Mouse (Mus musculus) embryonic facial prominence, embryonic 14.5 days (tissue): ENCODE results near the gene Cyp4f37. TPM values are rescaled to one million over a fixed set of nuclear protein-coding genes. Genes with fewer than 3 reads are reported as not detected.
A peak's percentile ranks its signal among the peaks of the same experiment; 100 is the strongest.
"Not testable (repeated sequence)": the region's sequence is repeated elsewhere in the genome, so short reads cannot be mapped to it uniquely, and the experiment has no call there.

Experiments
- ATAC-seq: fragments of 200-750 bp; cut with Nextera tagmentation; 2 replicates; pipeline ENCODE4 v1.8.0; 2017; ENCODE audit warnings: low read depth, moderate number of reproducible peaks, moderate TSS enrichment
- DNase-seq: peaks from one replicate; pipeline ENCODE4 v3.0.0-alpha.2; 2015; ENCODE audit warnings: low spot score
- H3K27ac ChIP-seq: fragments of 300-500 bp; sonication (generic); replicated peaks from 2 replicates; pipeline ENCODE4 v1.5.1; 2014; ENCODE audit warnings: low read depth, mild to moderate bottlenecking, low read length, moderate library complexity
- H3K27me3 ChIP-seq: fragments of 300-500 bp; sonication (generic); replicated peaks from 2 replicates; pipeline ENCODE4 v1.6.1; 2014; ENCODE audit warnings: low read length; ENCODE audit not compliant: control insufficient read depth, insufficient read depth
- H3K36me3 ChIP-seq: fragments of 300-500 bp; sonication (generic); 2 replicates; pipeline ENCODE4 v1.6.1; 2014; ENCODE audit warnings: low read length, mixed read lengths; ENCODE audit not compliant: control insufficient read depth, insufficient read depth
- H3K4me1 ChIP-seq: fragments of 300-500 bp; sonication (generic); 2 replicates; pipeline ENCODE4 v1.6.1; 2014; ENCODE audit warnings: antibody characterized with exemption, low read length; ENCODE audit not compliant: control insufficient read depth, insufficient read depth
- H3K4me2 ChIP-seq: fragments of 300-500 bp; sonication (generic); 2 replicates; pipeline ENCODE4 v1.6.1; 2014; ENCODE audit warnings: low read depth, mild to moderate bottlenecking, low read length, moderate library complexity, mixed read lengths
- H3K4me3 ChIP-seq: fragments of 300-500 bp; sonication (generic); 2 replicates; pipeline ENCODE4 v1.5.1; 2014; ENCODE audit warnings: low read depth, mild to moderate bottlenecking, low read length
- H3K9ac ChIP-seq: fragments of 300-500 bp; sonication (generic); 2 replicates; pipeline ENCODE4 v1.6.1; 2014; ENCODE audit warnings: low read depth, mild to moderate bottlenecking, low read length, moderate library complexity, mixed read lengths
- H3K9me3 ChIP-seq: fragments of 300-500 bp; sonication (generic); 2 replicates; pipeline ENCODE4 v1.6.1; 2016; ENCODE audit warnings: low read length; ENCODE audit not compliant: control insufficient read depth
- WGBS: fragments of 180-500 bp; shearing (Covaris S2); extraction: QIAGEN DNeasy Blood & Tissue Kit; methylation state at CpG from one replicate; pipeline ENCODE4 v1.1.7; 2014; 5-methylcytosine and 5-hydroxymethylcytosine counted together
- polyA plus RNA-seq: library from polyadenylated mRNA; unstranded; fragments of >200 nt; fragmentation: Nextera tagmentation; extraction: Ambion mirVana; gene quantifications from 2 replicates; pipeline ENCODE4 v1.2.1, GENCODE M21; 2014

Cyp4f37 gene
- not detected in 2 replicates for polyA plus RNA-seq

DNA sequence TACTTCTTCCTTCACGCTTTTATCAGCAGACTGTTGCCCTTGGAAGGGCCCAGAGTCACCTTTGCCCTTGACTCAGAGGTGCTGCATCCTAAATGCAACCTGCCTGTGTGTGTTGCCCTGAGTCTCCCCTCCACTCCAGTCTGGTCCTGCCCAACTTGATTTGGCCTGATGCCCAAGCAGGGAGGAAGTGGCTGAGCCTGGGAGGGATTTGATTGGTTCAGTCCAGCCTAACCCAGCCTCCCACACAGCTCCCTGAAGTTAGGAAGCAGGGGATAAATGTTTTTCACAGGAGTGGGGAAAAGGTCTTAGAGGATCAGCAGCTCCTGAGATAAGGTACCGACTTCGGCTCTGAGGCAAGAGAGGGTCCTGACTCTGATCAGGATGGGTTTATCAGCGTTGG lies at the start of gene Cyp4f37:
Cyp4f37 (plus strand) TSS at position 292 of the 400 bp plus-strand sequence.
- H3K27me3 ChIP-seq, DNase-seq, H3K9me3 ChIP-seq, H3K4me2 ChIP-seq, H3K36me3 ChIP-seq, H3K27ac ChIP-seq, ATAC-seq, H3K9ac ChIP-seq, H3K4me1 ChIP-seq, H3K4me3 ChIP-seq: not testable (repeated sequence)
- 69% methylated on average over 4 of the region's 4 CpGs for WGBS

DNA sequence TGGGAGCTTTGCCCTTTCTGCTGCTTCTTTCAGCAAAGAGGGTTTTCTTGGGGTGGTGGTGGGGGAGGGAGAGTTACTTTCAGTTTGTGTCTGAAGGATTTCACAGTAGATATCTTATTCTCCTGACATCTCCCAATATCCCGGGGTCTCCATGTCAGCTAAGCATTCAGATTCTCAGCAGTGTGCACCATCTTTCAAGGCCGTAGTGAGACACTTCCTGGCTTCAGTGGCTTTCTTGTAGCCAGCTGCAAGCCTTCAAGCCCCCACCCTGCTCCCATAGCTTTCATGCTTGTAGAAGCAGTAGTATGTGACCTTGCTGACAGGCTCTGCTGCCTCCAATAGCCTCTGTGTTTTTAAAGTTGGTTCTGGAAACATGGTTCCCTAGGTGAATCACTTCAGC lies 47.8 kb upstream of the Cyp4f37 start:
- not testable (repeated sequence) for H3K27ac ChIP-seq, H3K27me3 ChIP-seq, H3K4me1 ChIP-seq, H3K4me2 ChIP-seq, H3K9ac ChIP-seq, H3K4me3 ChIP-seq, ATAC-seq, DNase-seq, H3K36me3 ChIP-seq, H3K9me3 ChIP-seq
- WGBS: 74% methylated on average over 2 of the region's 2 CpGs

DNA sequence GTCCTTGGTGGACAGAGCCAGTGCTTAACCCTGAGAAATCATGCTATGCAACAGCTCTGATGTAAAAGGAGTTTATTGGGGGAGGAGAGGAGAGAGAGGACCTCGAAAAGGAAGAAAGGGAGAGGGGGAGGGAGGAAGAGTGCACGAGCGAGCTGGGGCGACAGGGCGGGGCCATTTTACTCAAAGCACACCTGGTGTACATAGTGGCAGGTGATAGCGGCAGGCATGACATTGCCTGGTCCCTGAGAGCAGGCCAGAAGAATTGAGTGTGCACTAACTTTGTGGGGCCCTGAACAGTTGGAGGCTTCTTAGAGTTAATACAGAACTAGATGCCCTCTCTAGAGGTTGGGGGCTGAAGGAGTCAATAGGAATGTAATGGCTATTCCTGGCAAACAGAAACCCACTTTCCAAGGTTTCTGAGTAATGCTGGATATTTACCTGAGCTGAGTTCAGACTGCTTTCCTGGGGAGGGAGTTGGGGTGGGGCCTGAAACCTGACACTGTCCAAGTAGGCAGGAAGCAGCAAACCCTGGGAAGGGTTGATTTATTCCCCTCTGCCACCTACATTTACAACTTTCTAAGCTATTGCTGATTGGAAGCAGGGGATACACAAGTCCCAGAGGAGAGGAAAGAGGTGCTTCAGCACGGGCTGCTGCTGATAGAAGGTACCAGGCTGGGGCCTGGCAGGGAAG lies 43.5 kb upstream of the Cyp4f37 start:
- 58% methylated on average over 7 of the region's 7 CpGs for WGBS
- Histone ChIP-seq H3K9ac (no peak overlapping the region), H3K36me3 (no peaks in the 10 kb centered on the region), H3K27me3 (no peaks in the 10 kb centered on the region), H3K4me2 (no peak overlapping the region), H3K9me3 (no peaks in the 10 kb centered on the region), H3K4me3 (no peak overlapping the region), H3K27ac (no peak overlapping the region), H3K4me1 (no peaks in the 10 kb centered on the region)
- DNase-seq (no peak), ATAC-seq (no peak)

DNA sequence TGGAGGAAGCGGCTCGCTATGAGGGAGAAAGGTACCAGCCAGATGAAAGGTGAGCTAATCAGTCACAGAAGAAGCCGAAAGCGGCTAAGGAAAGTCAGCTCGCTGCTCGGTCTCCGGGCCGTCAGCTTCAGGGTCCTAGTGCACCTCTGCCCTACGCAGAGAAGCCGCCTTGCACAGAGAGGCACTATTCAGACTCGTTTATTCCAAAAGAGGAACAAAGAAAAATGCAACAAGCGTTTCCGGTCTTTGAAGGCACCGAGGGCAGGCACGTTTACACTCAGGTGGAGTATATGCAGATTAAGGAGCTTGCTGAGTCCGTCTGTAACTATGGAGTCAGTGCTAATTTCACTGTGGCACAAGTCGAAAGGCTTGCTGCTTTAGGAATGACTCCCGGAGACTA lies 24.6 kb upstream of the Cyp4f37 start:
- Histone ChIP-seq H3K27me3 (no peaks in the 10 kb centered on the region), H3K4me1 (no peaks in the 10 kb centered on the region), H3K36me3 (no peaks in the 10 kb centered on the region), H3K4me2 (no peak overlapping the region), H3K9me3 (0 out of 2 replicates have a peak, but pooled peaks cover 3% of the 10 kb centered on the region), H3K27ac (no peak overlapping the region), H3K9ac (no peak overlapping the region), H3K4me3 (no peak overlapping the region)
- no peak for ATAC-seq
- WGBS: 86% methylated on average over 18 of the region's 18 CpGs
- no peak for DNase-seq

DNA sequence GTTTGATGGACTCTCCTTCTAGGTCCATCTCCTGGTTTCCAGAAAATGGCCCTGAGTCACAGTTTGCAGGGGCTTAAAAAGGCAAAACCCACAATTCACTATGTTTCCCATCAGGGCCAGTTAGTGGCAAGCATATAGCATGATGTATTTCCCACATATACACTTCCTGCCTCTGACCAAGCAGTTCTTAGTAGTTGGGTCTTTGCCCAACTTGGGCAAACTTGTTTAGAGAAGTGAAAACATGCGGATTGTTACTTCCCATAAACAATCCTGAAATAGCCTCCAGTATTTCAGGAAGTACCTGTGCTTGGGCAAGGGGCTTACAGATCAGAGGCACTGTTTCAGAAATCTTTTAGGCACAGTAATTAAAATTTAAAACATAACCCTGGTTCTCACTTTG lies 13.1 kb upstream of the Cyp4f37 start:
- WGBS: 76% methylated on average over 1 of the region's 1 CpGs
- Histone ChIP-seq H3K4me2 (no peak overlapping the region), H3K36me3 (no peaks in the 10 kb centered on the region), H3K4me1 (no peaks in the 10 kb centered on the region), H3K4me3 (no peak overlapping the region), H3K27me3 (no peaks in the 10 kb centered on the region), H3K9ac (no peak overlapping the region), H3K27ac (no peak overlapping the region), H3K9me3 (no peaks in the 10 kb centered on the region)
- no peak for ATAC-seq
- peak; percentile 1 for DNase-seq

DNA sequence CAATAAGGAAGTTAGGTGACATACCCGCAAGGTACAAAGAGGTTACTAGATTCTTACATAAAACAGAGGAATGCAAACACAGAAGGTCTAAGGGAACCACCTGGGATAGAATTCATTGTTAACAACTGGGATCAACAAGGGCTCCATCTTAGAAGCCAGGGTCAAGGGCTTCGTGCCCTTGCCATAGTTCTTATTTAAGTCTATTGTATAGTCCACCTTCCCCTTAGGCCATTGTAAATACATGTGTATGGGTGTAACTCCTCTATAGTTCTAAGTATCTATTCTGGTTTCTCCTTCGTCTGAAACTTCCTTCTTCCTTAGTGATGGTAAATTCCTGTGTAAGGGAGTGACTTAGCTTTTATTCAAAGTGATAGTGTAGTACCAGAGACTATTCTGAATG lies 10.9 kb upstream of the Cyp4f37 start:
- H3K36me3 ChIP-seq, H3K4me2 ChIP-seq, H3K9me3 ChIP-seq, H3K27me3 ChIP-seq, H3K4me1 ChIP-seq, H3K4me3 ChIP-seq, ATAC-seq, H3K27ac ChIP-seq, H3K9ac ChIP-seq, DNase-seq: not testable (repeated sequence)
- 85% methylated on average over 3 of the region's 3 CpGs for WGBS

DNA sequence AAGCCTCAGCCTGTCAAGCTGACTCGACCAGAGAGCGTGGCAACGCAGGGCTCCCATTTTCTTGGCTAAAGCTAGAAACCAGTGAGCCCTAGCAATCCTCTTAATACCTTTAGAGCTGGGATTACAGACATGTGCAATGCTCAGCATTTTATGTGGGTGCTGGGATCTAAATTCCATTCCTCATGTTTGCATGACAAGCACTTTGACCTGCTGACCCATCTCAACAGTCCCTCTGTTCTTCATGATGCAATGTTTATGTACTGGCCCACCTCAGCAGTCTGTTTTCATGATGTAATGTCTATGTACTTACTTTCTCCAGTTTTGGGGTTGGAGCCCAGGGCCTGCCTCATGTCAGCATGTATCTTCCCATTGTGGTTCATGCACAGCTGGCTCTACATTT lies 10.2 kb upstream of the Cyp4f37 start:
- H3K27ac ChIP-seq: no peak overlapping the region
- H3K4me1 ChIP-seq: no peaks in the 10 kb centered on the region
- no peaks in the 10 kb centered on the region for H3K9me3 ChIP-seq
- no peaks in the 10 kb centered on the region for H3K27me3 ChIP-seq
- no peaks in the 10 kb centered on the region for H3K36me3 ChIP-seq
- ATAC-seq (no peak), DNase-seq (no peak)
- no peak overlapping the region for H3K4me3 ChIP-seq
- no peak overlapping the region for H3K4me2 ChIP-seq
- no peak overlapping the region for H3K9ac ChIP-seq
- 74% methylated on average over 3 of the region's 3 CpGs for WGBS

DNA sequence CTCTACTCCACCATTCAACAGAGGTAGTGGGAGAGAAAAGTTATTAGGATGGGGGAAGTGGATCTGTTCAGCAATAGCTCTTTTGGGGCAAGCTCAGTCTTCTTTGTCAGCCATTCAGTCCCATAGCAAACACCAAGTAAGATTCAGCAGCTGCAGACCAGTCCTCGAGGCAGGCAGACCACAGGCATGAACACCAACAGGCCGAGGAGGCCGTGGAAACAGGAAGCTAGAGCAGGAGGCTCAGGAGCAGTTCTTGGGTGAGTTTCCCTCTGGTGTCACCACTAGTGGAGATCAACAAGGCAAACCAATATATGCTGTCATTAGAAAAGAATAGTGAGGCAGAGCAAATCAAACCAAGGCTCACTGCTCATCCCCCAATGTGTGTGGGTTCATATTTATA lies 8.7 kb upstream of the Cyp4f37 start:
- Histone ChIP-seq H3K9me3 (no peaks in the 10 kb centered on the region), H3K4me1 (no peaks in the 10 kb centered on the region), H3K4me3 (no peak overlapping the region), H3K27ac (no peak overlapping the region), H3K4me2 (no peak overlapping the region), H3K27me3 (no peaks in the 10 kb centered on the region), H3K36me3 (no peaks in the 10 kb centered on the region), H3K9ac (no peak overlapping the region)
- DNase-seq: no peak
- no peak for ATAC-seq
- 70% methylated on average over 3 of the region's 3 CpGs for WGBS

DNA sequence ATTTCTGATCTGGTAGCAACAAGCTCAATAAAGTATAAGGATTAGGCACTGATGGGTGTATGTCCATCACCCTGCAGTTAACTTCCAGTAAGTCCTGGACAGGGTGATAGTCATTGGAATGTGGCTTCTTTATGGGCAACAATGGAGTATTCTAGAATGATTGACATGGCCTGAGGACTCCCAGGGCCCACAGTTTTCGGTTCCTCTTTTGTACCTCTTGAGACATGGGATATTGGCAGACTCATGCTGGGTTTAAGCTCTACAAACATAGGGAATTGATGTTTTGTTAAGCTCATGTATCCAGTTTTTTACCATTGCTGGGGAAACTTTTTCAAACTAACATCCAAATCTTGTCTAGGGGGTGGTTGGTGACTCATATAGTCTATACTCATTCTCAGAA lies 3.9 kb upstream of the Cyp4f37 start:
- H3K9ac ChIP-seq: no peak overlapping the region
- 65% methylated on average over 1 of the region's 1 CpGs for WGBS
- H3K9me3 ChIP-seq: 0 out of 2 replicates have a peak, but pooled peaks cover 6% of the 10 kb centered on the region
- no peak overlapping the region for H3K27ac ChIP-seq
- no peaks in the 10 kb centered on the region for H3K27me3 ChIP-seq
- no peaks in the 10 kb centered on the region for H3K4me1 ChIP-seq
- H3K4me2 ChIP-seq: no peak overlapping the region
- no peak overlapping the region for H3K4me3 ChIP-seq
- ATAC-seq (no peak), DNase-seq (no peak)
- no peaks in the 10 kb centered on the region for H3K36me3 ChIP-seq
